Mouse (Mus musculus) c-Kit-negative CD71-positive TER-119-positive erythroid progenitor cells, embryonic 14.5 days (primary cell): Measurements from ENCODE around the gene Glra1.

Experiments
- DNase-seq: peaks from one replicate; pipeline ENCODE4 v3.0.0-alpha.2; 2013; ENCODE audit warnings: low read depth, low spot score

The Glra1 gene

GRCm38 (mm10) chr11:55518806-55519674 lies 89.0 kb downstream of the Glra1 start:
- peak; percentile 6 for DNase-seq

DNA sequence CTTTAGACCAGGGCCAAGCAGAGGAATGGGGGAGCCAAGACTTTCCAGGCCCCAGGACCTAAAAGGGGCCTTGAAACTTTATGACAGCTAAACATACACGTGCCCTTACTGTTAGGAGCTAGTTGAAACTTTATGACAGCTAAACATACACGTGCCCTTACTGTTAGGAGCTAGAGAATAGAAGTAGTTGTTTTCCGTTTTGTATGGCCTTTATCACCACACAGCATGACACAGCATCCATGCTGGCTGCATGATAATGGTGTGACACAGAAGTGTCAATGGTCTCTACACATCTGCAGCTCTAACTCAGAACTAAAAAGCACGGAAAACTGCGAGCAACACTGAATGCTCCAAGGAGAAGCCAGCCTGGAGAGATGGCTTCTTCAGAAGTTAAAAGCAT lies 90.3 kb downstream of the Glra1 start:
- DNase-seq: no peak

GRCm38 (mm10) chr11:55511374-55511773 lies 96.6 kb downstream of the Glra1 start:
- DNase-seq: no peak

GRCm38 (mm10) chr11:55505485-55505884 lies 102.5 kb downstream of the Glra1 start:
- no peak for DNase-seq

DNA sequence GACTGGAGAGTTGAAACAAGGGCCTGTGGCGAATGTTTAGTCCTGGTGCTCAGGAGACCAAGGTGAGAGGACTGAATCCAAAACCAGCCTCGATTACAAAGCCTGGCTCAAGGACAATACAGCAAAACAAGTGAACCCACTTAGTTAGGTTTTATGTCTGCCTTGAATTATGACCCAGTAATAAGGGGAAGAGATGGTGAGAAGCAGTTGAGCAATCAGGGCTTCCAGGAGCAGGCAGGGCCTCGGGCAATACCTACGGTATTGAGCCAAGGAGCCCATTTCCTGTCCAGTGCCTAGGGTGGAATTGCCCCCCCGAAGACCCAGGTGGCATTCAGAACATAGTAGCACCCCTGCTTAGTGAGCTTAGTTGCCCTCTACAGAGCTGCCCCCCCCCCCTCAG lies 105.1 kb downstream of the Glra1 start:
- DNase-seq: no peak

DNA sequence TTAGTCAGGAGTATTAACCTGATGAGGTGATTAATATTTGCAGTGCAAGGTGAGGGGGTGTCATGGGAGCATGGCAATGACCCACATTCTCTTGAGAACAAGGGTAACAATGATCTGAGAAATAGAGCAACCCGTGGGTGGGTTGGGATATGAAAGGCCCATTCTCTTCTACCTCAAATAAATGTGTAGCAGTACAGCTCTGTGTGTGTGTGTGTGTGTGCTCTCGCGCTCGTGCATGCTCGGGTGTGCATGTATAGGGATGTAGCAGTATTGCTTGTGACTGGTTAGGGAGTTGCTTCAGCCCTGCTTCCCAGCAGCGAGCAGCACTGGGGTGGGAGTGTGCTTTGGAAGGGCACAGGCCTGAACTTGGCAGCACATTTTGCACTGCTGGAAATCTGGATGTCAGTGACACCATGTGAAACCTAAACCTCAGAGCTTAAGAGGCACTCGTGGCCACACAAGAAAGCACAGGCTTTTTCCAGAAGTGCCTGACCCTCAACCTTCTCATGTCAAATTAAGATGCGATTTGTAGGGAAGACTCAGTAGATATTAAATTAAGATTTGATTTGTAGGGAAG lies 106.0 kb downstream of the Glra1 start:
- no peak for DNase-seq

DNA sequence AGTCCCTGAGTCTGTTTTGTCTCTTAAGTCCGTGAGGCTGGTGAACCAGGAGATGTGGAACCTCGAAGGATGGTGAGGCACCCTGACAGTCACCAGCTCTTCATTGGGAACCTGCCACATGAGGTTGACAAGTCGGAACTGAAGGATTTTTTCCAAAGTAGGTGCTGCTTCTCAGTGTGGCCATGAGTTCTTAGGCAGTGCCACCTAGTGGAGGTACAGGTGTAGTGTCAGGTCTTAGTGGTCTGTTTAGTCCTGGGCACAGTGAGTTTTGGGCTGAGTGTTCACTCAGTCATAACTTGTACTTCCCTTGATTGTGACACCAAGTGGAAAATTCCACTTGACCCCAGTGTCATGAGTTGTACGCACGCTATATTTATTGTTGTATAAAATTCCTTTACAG lies 110.1 kb downstream of the Glra1 start:
- DNase-seq: peak; percentile 31

- DNase-seq: no peak
Observed at GRCm38 (mm10) chr11:55496158-55496557, 111.8 kb downstream of the Glra1 start.

DNA sequence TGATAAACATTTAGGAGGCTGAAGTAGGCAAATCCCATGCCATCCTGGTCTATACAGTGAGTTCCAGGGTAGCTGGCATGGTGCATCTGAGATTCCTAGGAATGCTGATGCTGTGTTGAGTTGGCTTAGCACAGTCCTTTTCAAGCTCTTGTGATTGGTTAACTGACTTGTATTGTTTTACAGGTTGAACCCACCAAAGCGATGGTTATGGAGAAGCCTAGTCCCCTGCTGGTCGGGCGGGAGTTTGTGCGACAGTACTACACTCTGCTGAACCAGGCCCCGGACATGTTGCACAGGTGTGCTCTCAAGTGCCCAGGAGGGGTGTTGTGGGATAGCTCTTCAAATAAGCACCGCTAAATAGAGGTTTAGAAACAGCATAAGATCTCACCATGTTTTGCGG lies 122.6 kb downstream of the Glra1 start:
- DNase-seq: no peak

- no peak for DNase-seq
Observed at GRCm38 (mm10) chr11:55473219-55473618, 134.8 kb downstream of the Glra1 start.

DNA sequence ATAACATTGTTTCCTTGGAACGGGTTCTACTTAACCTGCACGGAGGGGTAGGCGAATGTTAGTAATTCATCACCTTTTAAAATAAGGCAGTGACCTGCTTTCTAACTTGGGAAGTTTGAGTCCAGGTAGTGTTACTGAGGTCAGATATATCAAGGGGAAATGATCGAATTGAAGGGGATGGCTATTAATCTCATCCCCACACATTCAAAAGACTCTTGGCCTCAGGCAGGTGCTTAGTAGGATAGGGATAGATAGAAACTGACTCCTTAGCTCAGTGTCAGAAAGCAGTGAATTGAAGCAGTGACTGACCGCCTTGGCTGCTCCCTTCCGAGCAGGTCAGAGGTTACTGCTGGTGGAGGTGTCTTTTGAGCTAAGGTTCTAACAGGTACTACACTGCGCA lies 136.5 kb downstream of the Glra1 start:
- no peak for DNase-seq

GRCm38 (mm10) chr11:55470761-55471160 lies 137.2 kb downstream of the Glra1 start:
- no peak for DNase-seq

DNA sequence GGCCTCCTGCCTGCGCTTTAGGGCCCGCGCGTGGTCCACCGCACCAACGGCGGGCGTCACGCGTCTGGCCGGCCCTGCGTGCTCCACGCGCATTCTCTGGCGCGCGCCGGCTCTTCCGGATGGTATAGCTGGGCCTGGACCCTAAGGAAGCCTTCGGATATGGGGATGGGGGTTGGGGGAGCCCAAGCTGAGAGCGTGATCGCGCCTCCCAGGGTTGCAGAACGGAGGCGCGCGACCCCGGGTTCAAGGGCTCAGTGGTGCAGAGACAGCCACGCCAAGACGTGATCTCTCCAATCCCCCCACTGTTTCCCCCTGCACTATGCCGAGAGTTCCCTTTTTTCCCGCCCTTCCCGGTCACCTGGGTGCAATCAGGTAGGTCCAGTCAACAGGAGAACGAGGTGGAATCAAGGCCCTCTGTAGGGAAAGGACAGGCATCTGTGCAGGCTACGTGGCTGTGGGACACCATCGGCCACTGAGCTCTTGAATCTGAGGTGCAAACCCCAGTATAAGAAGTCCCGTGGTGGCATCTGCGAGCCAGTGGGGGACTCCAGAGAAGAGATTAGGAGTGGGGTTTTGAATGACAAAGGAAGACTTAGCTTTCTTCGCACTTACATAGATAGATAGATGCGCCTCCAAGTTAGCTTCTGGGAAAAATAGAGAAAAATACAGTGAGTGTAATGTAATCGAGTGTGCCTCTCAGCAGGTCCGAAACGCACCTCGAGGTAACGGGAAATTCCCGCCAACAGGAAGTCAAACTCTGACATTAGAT lies 137.9 kb downstream of the Glra1 start:
- peak; percentile 22 for DNase-seq

GRCm38 (mm10) chr11:55469048-55469843 lies 138.8 kb downstream of the Glra1 start, which contains the start of gene G3bp1:
Gene G3bp1 (plus strand): TSS chr11:55469685.
- peak; percentile 97 for DNase-seq

GRCm38 (mm10) chr11:55468611-55469047 lies 139.4 kb downstream of the Glra1 start:
- DNase-seq: peak; percentile 35

GRCm38 (mm10) chr11:55468012-55468411 lies 140.0 kb downstream of the Glra1 start:
- DNase-seq: no peak

DNA sequence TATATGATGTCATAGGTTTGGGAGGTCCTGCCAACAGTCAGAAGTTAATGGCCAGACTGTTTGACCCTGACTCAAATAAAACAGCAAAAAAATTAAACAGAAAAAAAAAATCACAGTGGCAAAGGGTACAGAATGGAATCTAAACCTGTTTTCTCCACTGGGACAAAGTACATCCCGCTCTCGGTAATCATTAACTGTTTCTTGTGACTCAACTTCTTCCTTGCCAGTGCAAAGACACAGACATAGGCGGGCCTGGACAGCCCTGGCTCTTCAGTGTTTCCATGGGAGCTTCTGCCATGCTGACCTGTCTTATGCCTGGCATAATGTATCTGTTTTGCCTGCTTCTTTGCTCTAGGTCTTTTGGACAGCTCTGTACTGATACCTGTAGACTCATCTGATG lies 142.8 kb downstream of the Glra1 start:
- no peak for DNase-seq

- no peak for DNase-seq
Observed at GRCm38 (mm10) chr11:55464707-55465106, 143.3 kb downstream of the Glra1 start.
